Mouse (Mus musculus): ENCODE results near the gene Mrpl1. TPM values are rescaled to one million over a fixed set of nuclear protein-coding genes. Genes with fewer than 3 reads are reported as not detected.

The Mrpl1 gene
- total and polyA plus RNA-seq, 3 experiments, result 31.3 to 77.6 (median 44.2) TPM

- in situ Hi-C loops (cut with MboI; ENCODE audit: low pct_ligation_motif_present, low pct_unique_long_range_greater_than_20kb, low sequenced_read_pairs), result loop anchor here (5.0 kb wide), 1 partner anchor 38 kb away; no protein-coding TSS in a partner anchor
- DNase-seq (ENCODE audit: extremely low read depth), result peak; percentile 95
- dilution Hi-C loops (cut with MboI; ENCODE audit: extremely low pct_ligation_motif_present, extremely low pct_unique_long_range_greater_than_20kb, low sequenced_read_pairs), result no loop called here
- Histone ChIP-seq H3K27ac (ENCODE audit: insufficient read depth, low read depth) (peak overlapping the region; percentile 45), H3K79me2 (replicated peaks; ENCODE audit: control insufficient read depth, extremely low read depth, insufficient read depth, poor library complexity, severe bottlenecking) (peaks cover 34% of the 10 kb centered on the region), H3K4me3 (replicated peaks in 1 of 3; ENCODE audit: low read depth in 2 of 3, low read length in 2 of 3, poor library complexity in 1 of 3) (peak overlapping the region; percentile 84 to 99 (median 86)), H3K4me1 (ENCODE audit: control insufficient read depth in 1 of 2, insufficient read depth in 2 of 2) (peaks cover 3 to 34% of the 10 kb centered on the region in 2 experiments; a peak in 3 of 4 replicates), H3K9ac (ENCODE audit: insufficient read depth, low read depth) (peak overlapping the region; percentile 88), H3K27me3 (replicated peaks) (no peaks in the 10 kb centered on the region), H3K36me3 (replicated peaks in 1 of 2; ENCODE audit: control insufficient read depth in 1 of 2, insufficient read depth in 1 of 2, low read length in 1 of 2) (peaks cover 10 to 24% of the 10 kb centered on the region in 2 experiments), H3K9me3 (replicated peaks; ENCODE audit: low read length) (no peaks in the 10 kb centered on the region), H3K4me2 (ENCODE audit: insufficient read depth, low read depth, poor library complexity, severe bottlenecking) (peak overlapping the region; percentile 100; the same call in 1 of the 2 replicates)
- TF ChIP-seq EP300 (IDR thresholded peaks at IDR 0.05; ENCODE audit: low read length) (no peak), MAFK (IDR thresholded peaks at IDR 0.05; ENCODE audit: insufficient replicate concordance, low read length) (peak; percentile 76; the same call in 1 of the 2 replicates), USF1 (IDR thresholded peaks at IDR 0.05; ENCODE audit: low read depth, low read length) (no peak), ZNF384 (IDR thresholded peaks at IDR 0.05; ENCODE audit: low read depth, low read length) (peak; percentile 61), NRF1 (IDR thresholded peaks at IDR 0.05; ENCODE audit: low read depth, low read length) (peak; percentile 68), KAT2A (IDR thresholded peaks at IDR 0.05; ENCODE audit: insufficient replicate concordance, low read length) (peak; percentile 93), GABPA (IDR thresholded peaks at IDR 0.05; ENCODE audit: insufficient replicate concordance, low read depth, low read length) (peak; percentile 30; the same call in 1 of the 2 replicates), ZC3H11A (IDR thresholded peaks at IDR 0.05; ENCODE audit: low read depth, low read length) (no peak), CHD1 (IDR thresholded peaks at IDR 0.05; ENCODE audit: low read depth, low read length) (no peak; the same call in 1 of the 2 replicates), TCF12 (IDR thresholded peaks at IDR 0.05; ENCODE audit: low read depth, low read length) (peak; percentile 99), ETS1 (conservative IDR thresholded peaks at IDR 0.05; ENCODE audit: low read depth, low read length) (peak; percentile 61), SIN3A (IDR thresholded peaks at IDR 0.05; ENCODE audit: low read length) (peak; percentile 98), POLR2AphosphoS2 (IDR thresholded peaks at IDR 0.05; ENCODE audit: low read depth, low read length) (peak; percentile 78; the same call in 1 of the 2 replicates), ZMIZ1 (IDR thresholded peaks at IDR 0.05; ENCODE audit: low read depth, low read length) (peak; percentile 96), BHLHE40 (IDR thresholded peaks at IDR 0.05; ENCODE audit: low read depth, low read length) (peak; percentile 50; the same call in 1 of the 2 replicates), TBP (conservative IDR thresholded peaks at IDR 0.05; ENCODE audit: low read depth, low read length) (peak; percentile 95), CTCF (conservative IDR thresholded peaks at IDR 0.05 in 1 of 2, IDR thresholded peaks at IDR 0.05 in 1 of 2; ENCODE audit: low read depth in 2 of 2, low read length in 2 of 2) (no peak), NELFE (IDR thresholded peaks at IDR 0.05; ENCODE audit: low read depth, low read length) (peak; percentile 95), ELF1 (IDR thresholded peaks at IDR 0.05; ENCODE audit: low read depth, low read length) (peak; percentile 96), RAD21 (IDR thresholded peaks at IDR 0.05; ENCODE audit: low read depth, low read length) (peak; percentile 9), IRF4 (IDR thresholded peaks at IDR 0.05; ENCODE audit: low read depth, low read length) (peak; percentile 90), CHD2 (IDR thresholded peaks at IDR 0.05; ENCODE audit: low read length) (peak; percentile 77), RCOR1 (conservative IDR thresholded peaks at IDR 0.05; ENCODE audit: low read depth, low read length) (peak; percentile 88), MEF2A (IDR thresholded peaks at IDR 0.05; ENCODE audit: borderline replicate concordance, low read depth, low read length) (peak; percentile 88), JUN (IDR thresholded peaks at IDR 0.05; ENCODE audit: insufficient read depth, low read depth, low read length) (no peak), PAX5 (IDR thresholded peaks at IDR 0.05; ENCODE audit: low read length) (no peak), POLR2A (IDR thresholded peaks at IDR 0.05; ENCODE audit: low read depth, low read length) (peak; percentile 96), MYC (IDR thresholded peaks at IDR 0.05; ENCODE audit: low read depth, low read length) (peak; percentile 98), JUND (conservative IDR thresholded peaks at IDR 0.05; ENCODE audit: low read depth, low read length) (no peak), USF2 (conservative IDR thresholded peaks at IDR 0.05; ENCODE audit: low read depth, low read length) (no peak), MAX (IDR thresholded peaks at IDR 0.05; ENCODE audit: low read length) (peak; percentile 88), UBTF (IDR thresholded peaks at IDR 0.05; ENCODE audit: low read depth, low read length) (no peak; the same call in none of the 2 replicates), MAZ (IDR thresholded peaks at IDR 0.05; ENCODE audit: low read depth, low read length) (peak; percentile 94), HCFC1 (IDR thresholded peaks at IDR 0.05; ENCODE audit: low read depth, low read length) (peak; percentile 98), E2F4 (IDR thresholded peaks at IDR 0.05; ENCODE audit: insufficient replicate concordance, low read depth, low read length) (no peak), ZKSCAN1 (IDR thresholded peaks at IDR 0.05; ENCODE audit: borderline replicate concordance, low read depth, low read length) (no peak; the same call in 1 of the 2 replicates), MXI1 (IDR thresholded peaks at IDR 0.05; ENCODE audit: low read depth, low read length) (peak; percentile 97), SMC3 (IDR thresholded peaks at IDR 0.05; ENCODE audit: low read depth, low read length) (peak; percentile 20; the same call in 1 of the 2 replicates)
Measured at GRCm38 (mm10) chr5:96209916-96210583, 757 bp downstream of the Mrpl1 start.
